Mouse (Mus musculus) liver, embryonic 14.5 days (tissue): ENCODE measurements around the gene Thegl. TPM values are rescaled to one million over a fixed set of nuclear protein-coding genes. Genes with fewer than 3 reads are reported as not detected.

Source experiments
- ATAC-seq: fragments of 200-750 bp; cut with Nextera tagmentation; 2 replicates; pipeline ENCODE4 v1.8.0; 2017; ENCODE audit warnings: moderate number of reproducible peaks, mild to moderate bottlenecking, moderate library complexity; ENCODE audit not compliant: insufficient read depth
- DNase-seq, 3 experiments: peaks; one replicate each; pipeline ENCODE4 v3.0.0-alpha.2; 2012 to 2013; ENCODE audit warnings: low read depth in 3 of 3, low spot score in 3 of 3
- H3K27ac ChIP-seq: fragments of 300-500 bp; sonication (generic); 2 replicates; pipeline ENCODE4 v1.5.1; 2014; ENCODE audit warnings: moderate library complexity, mild to moderate bottlenecking, control low read depth, inconsistent platforms
- H3K27me3 ChIP-seq: fragments of 300-500 bp; sonication (generic); 2 replicates; pipeline ENCODE4 v1.6.1; 2014; ENCODE audit warnings: mild to moderate bottlenecking, low read length, moderate library complexity; ENCODE audit not compliant: control insufficient read depth, insufficient read depth
- H3K36me3 ChIP-seq: fragments of 300-500 bp; sonication (generic); replicated peaks from 2 replicates; pipeline ENCODE4 v1.6.1; 2014; ENCODE audit warnings: low read depth; ENCODE audit not compliant: control insufficient read depth, insufficient read depth
- H3K4me1 ChIP-seq, 2 experiments: fragments of 200-500 bp in 1 of 2; fragments of 300-500 bp in 1 of 2; sonication (generic) in 1 of 2; replicated peaks; 2 replicates each; pipeline ENCODE4 v1.6.1; 2012 to 2014; ENCODE audit warnings: antibody characterized with exemption in 1 of 2, inconsistent platforms in 1 of 2, low read length in 1 of 2; ENCODE audit not compliant: control insufficient read depth in 2 of 2, insufficient read depth in 2 of 2
- H3K4me2 ChIP-seq: fragments of 300-500 bp; sonication (generic); 2 replicates; pipeline ENCODE4 v1.6.1; 2014; ENCODE audit warnings: low read depth, mild to moderate bottlenecking, control low read depth, moderate library complexity
- H3K4me3 ChIP-seq, 2 experiments: fragments of 200-500 bp in 1 of 2; fragments of 300-500 bp in 1 of 2; sonication (generic) in 1 of 2; 2 replicates each; pipeline ENCODE4 v1.5.1; 2012 to 2014; ENCODE audit warnings: low read depth in 2 of 2, low read length in 2 of 2, mild to moderate bottlenecking in 2 of 2, control low read depth in 1 of 2, inconsistent platforms in 1 of 2, moderate library complexity in 1 of 2; ENCODE audit not compliant: insufficient read depth in 1 of 2
- H3K9ac ChIP-seq: fragments of 300-500 bp; sonication (generic); replicated peaks from 2 replicates; pipeline ENCODE4 v1.6.1; 2014; ENCODE audit warnings: mild to moderate bottlenecking, control low read depth, moderate library complexity
- H3K9me3 ChIP-seq: fragments of 300-500 bp; sonication (generic); 2 replicates; pipeline ENCODE4 v1.6.1; 2016; ENCODE audit warnings: low read length, mixed read lengths; ENCODE audit not compliant: control insufficient read depth
- CTCF ChIP-seq: IDR thresholded peaks from 2 replicates; pipeline ENCODE4 v1.5.1; 2016; ENCODE audit warnings: antibody characterized with exemption, low read depth, control low read depth
- EP300 ChIP-seq: IDR thresholded peaks from 2 replicates; pipeline ENCODE4 v1.6.1; 2016; ENCODE audit warnings: antibody characterized with exemption, low read depth
- whole genome bisulfite sequencing: fragments of 180-500 bp; shearing (Covaris S2); extraction: QIAGEN DNeasy Blood & Tissue Kit; methylation state at CpG from one replicate; pipeline ENCODE4 v1.1.7; 2014; ENCODE audit not compliant: insufficient replicate concordance; 5-methylcytosine and 5-hydroxymethylcytosine counted together
- polyA plus RNA-seq, 2 experiments: library from polyadenylated mRNA; depleted of rRNA in 1 of 2; stranded (reverse) in 1 of 2; unstranded in 1 of 2; fragments of >200 nt; fragmentation: Nextera tagmentation in 1 of 2; extraction: Ambion mirVana in 1 of 2; gene quantifications; 2 replicates each; pipeline versions ENCODE4 v1.2.1 to v1.2.3; 2012 to 2014

Gene Thegl
- polyA plus RNA-seq, 2 experiments: 0.18 to 0.43 TPM

GRCm38 (mm10) chr5:77067321-77067720 lies 51.5 kb downstream of the Thegl start:
- Histone ChIP-seq H3K36me3 (no peaks in the 10 kb centered on the region), H3K9ac (no peak overlapping the region), H3K4me3 (no peak overlapping the region), H3K27me3 (no peaks in the 10 kb centered on the region), H3K27ac (no peak overlapping the region), H3K4me1 (no peaks in the 10 kb centered on the region), H3K9me3 (no peaks in the 10 kb centered on the region), H3K4me2 (no peak overlapping the region)
- TF ChIP-seq CTCF (no peak), EP300 (no peak)
- no peak for ATAC-seq
- DNase-seq: no peak
- 64% methylated on average over 8 of the region's 8 CpGs for WGBS

- no peak for DNase-seq
- no peaks in the 10 kb centered on the region for H3K4me1 ChIP-seq
- H3K4me3 ChIP-seq: no peak overlapping the region
- no peak for ATAC-seq
- H3K4me2 ChIP-seq: no peak overlapping the region
- H3K27ac ChIP-seq: no peak overlapping the region
- no peak overlapping the region for H3K9ac ChIP-seq
- H3K36me3 ChIP-seq: no peaks in the 10 kb centered on the region
- no peaks in the 10 kb centered on the region for H3K27me3 ChIP-seq
- TF ChIP-seq EP300: no peak
- peak; percentile 22; the same call in 1 of the 2 replicates for TF ChIP-seq CTCF
- H3K9me3 ChIP-seq: no peaks in the 10 kb centered on the region
- WGBS: 62% methylated on average over 2 of the region's 2 CpGs
Measured at GRCm38 (mm10) chr5:77070987-77071386, 55.2 kb downstream of the Thegl start.

GRCm38 (mm10) chr5:77071626-77072025 lies 55.8 kb downstream of the Thegl start:
- no peak for DNase-seq
- ATAC-seq: no peak
- H3K9ac ChIP-seq: no peak overlapping the region
- H3K27ac ChIP-seq: no peak overlapping the region
- no peaks in the 10 kb centered on the region for H3K27me3 ChIP-seq
- no peaks in the 10 kb centered on the region for H3K4me1 ChIP-seq
- WGBS: 73% methylated on average over 3 of the region's 3 CpGs
- no peak overlapping the region for H3K4me3 ChIP-seq
- TF ChIP-seq EP300: no peak
- peak; percentile 24; the same call in 1 of the 2 replicates for TF ChIP-seq CTCF
- H3K9me3 ChIP-seq: no peaks in the 10 kb centered on the region
- H3K36me3 ChIP-seq: no peaks in the 10 kb centered on the region
- no peak overlapping the region for H3K4me2 ChIP-seq

- H3K4me2 ChIP-seq: no peak overlapping the region
- no peak overlapping the region for H3K9ac ChIP-seq
- TF ChIP-seq EP300 (no peak), CTCF (no peak)
- no peak overlapping the region for H3K27ac ChIP-seq
- no peak for ATAC-seq
- H3K4me1 ChIP-seq: no peaks in the 10 kb centered on the region
- DNase-seq: no peak
- no peak overlapping the region for H3K4me3 ChIP-seq
- no peaks in the 10 kb centered on the region for H3K9me3 ChIP-seq
- no peaks in the 10 kb centered on the region for H3K36me3 ChIP-seq
- no peaks in the 10 kb centered on the region for H3K27me3 ChIP-seq
- 67% methylated on average over 8 of the region's 8 CpGs for WGBS
Measured at GRCm38 (mm10) chr5:77073794-77074193, 58.0 kb downstream of the Thegl start.

- 60% methylated on average over 2 of the region's 2 CpGs for WGBS
- H3K4me3 ChIP-seq: no peak overlapping the region
- ATAC-seq (no peak), DNase-seq (no peak)
- H3K27me3 ChIP-seq: no peaks in the 10 kb centered on the region
- no peak for TF ChIP-seq CTCF
- TF ChIP-seq EP300: no peak
- H3K27ac ChIP-seq: no peak overlapping the region
- H3K36me3 ChIP-seq: no peaks in the 10 kb centered on the region
- no peak overlapping the region for H3K9ac ChIP-seq
- no peaks in the 10 kb centered on the region for H3K9me3 ChIP-seq
- no peak overlapping the region for H3K4me2 ChIP-seq
- no peaks in the 10 kb centered on the region for H3K4me1 ChIP-seq
Measured at GRCm38 (mm10) chr5:77074914-77075313, 59.1 kb downstream of the Thegl start.
